Mouse (Mus musculus): ENCODE data around the gene Ptprf.

DNA sequence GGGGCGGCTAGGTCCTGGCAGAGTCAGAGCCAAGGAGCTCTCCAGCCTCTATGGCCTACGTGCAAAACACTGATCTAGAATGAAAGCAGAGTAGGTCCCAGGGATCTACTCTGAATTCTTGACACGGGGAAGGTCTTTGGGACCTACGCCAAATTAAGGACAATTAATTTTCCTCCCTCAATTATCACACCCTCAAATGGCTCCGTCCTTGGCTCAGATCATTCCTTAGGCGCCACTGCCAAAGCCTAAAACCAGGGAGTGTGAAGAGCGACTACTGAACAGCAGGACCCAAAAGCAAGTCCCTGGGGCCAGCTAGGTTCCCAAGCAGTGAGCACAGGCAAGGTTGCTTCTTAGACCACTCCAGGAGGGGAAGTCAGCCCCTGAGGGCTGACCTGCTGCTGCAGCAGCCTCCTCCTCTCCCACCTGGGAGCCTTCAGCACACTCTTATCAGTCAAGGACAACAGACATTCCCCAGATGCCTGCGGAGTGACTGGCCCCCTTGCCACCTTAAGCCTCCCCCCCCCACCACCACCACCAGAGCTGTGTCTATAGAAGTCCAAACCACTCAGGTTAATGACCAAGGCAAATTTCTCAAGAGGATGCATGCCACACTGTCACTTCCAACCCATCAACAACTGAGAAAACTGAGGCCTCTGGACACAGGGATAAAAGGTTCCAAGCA is 31.3 kb downstream of the Ptprf start:
- no peak for TF ChIP-seq POLR2A (IDR thresholded peaks at IDR 0.05; ENCODE audit: extremely low read depth, insufficient read depth, low read length)
- TF ChIP-seq CTCF (IDR thresholded peaks at IDR 0.05; ENCODE audit: extremely low read depth, insufficient read depth, low read length): no peak

All from cortical plate, adult 2 months (tissue).